Mouse (Mus musculus) hindbrain, embryonic 15.5 days (tissue): ENCODE results near the gene Sgk2. TPM values are rescaled to one million over a fixed set of nuclear protein-coding genes. Genes with fewer than 3 reads are reported as not detected.

ENCODE experiments used
- ATAC-seq: fragments of 200-750 bp; cut with Nextera tagmentation; 2 replicates; pipeline ENCODE4 v1.8.0; 2017; ENCODE audit warnings: low read depth, moderate number of reproducible peaks, moderate TSS enrichment; ENCODE audit not compliant: low FRiP score
- H3K27ac ChIP-seq: fragments of 300-500 bp; sonication (generic); replicated peaks from 2 replicates; pipeline ENCODE4 v1.5.1; 2015; ENCODE audit warnings: mild to moderate bottlenecking, inconsistent platforms
- H3K27me3 ChIP-seq: fragments of 300-500 bp; sonication (generic); 2 replicates; pipeline ENCODE4 v1.6.1; 2015; ENCODE audit warnings: control low read depth, inconsistent platforms
- H3K36me3 ChIP-seq: fragments of 300-500 bp; sonication (generic); 2 replicates; pipeline ENCODE4 v1.6.1; 2015; ENCODE audit warnings: control low read depth, inconsistent platforms
- H3K4me1 ChIP-seq: fragments of 300-500 bp; sonication (generic); replicated peaks from 2 replicates; pipeline ENCODE4 v1.6.1; 2015; ENCODE audit warnings: control low read depth, inconsistent platforms
- H3K4me2 ChIP-seq: fragments of 300-500 bp; sonication (generic); 2 replicates; pipeline ENCODE4 v1.6.1; 2015; ENCODE audit warnings: moderate library complexity, mild to moderate bottlenecking, inconsistent platforms
- H3K4me3 ChIP-seq: fragments of 300-500 bp; sonication (generic); 2 replicates; pipeline ENCODE4 v1.5.1; 2015; ENCODE audit warnings: mild to moderate bottlenecking, inconsistent platforms
- H3K9ac ChIP-seq: fragments of 300-500 bp; sonication (generic); 2 replicates; pipeline ENCODE4 v1.6.1; 2015; ENCODE audit warnings: inconsistent platforms
- H3K9me3 ChIP-seq: fragments of 300-500 bp; sonication (generic); 2 replicates; pipeline ENCODE4 v1.6.1; 2016; ENCODE audit warnings: control low read depth, inconsistent platforms
- WGBS: fragments of 180-500 bp; shearing (Covaris S2); methylation state at CpG from one replicate; pipeline ENCODE4 v1.1.7; 2015; 5-methylcytosine and 5-hydroxymethylcytosine counted together
- polyA plus RNA-seq: library from polyadenylated mRNA; unstranded; fragments of >200 nt; fragmentation: Nextera tagmentation; extraction: Ambion mirVana; gene quantifications from 2 replicates; pipeline ENCODE4 v1.2.1, GENCODE M21; 2015

The Sgk2 gene
- polyA plus RNA-seq, result 0.12 TPM in 1 of 2 replicates, not detected in the other

DNA sequence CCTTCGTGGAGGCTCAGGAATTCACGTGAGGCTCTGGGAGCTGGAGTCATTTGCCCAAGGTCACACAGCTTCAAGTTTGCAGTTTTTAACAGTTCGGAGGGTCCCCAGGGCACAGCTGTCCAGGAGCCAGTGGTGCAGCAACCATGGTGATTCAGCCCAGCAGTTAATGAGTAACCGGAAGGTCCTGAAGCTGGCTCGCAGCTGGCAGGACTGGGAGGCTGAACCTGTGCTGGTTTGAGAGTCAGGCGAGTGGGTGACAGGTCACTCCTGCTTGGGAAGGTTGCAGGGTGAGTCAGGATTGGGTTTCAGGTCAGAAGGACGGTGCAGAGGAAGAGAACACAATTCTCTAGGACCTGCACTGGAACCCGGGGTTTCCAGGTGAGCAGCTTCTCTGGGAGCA is at the start of gene Sgk2:
Sgk2 (plus strand) TSS at position 113 of the 400 bp plus-strand sequence.
- ATAC-seq, result no peak

DNA sequence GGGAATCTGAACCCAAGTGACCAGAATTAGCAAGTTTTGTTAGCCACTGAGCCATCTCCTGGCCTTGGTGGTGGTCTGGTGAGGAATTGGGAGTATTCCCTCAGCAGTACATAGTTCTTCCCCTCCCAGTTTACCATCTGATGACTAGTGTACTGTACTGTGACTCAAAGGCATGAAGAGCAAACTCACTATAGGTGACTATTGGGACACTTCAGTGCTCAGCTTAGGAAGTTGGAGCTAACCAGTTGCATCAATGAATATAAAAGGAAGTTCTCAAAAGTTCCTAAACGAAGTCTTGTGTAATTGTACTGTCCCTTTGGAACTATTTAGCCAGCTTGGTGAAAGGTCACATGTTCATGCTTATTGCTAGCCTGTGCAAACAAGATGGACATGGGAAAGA is 47.6 kb upstream of the Sgk2 start:
- WGBS, result 76% methylated on average over 1 of the region's 1 CpGs
- Histone ChIP-seq H3K4me3 (no peak overlapping the region), H3K9me3 (no peaks in the 10 kb centered on the region), H3K4me1 (peaks cover 17% of the 10 kb centered on the region), H3K27ac (no peak overlapping the region), H3K9ac (no peak overlapping the region), H3K27me3 (0 out of 2 replicates have a peak, but pooled peaks cover 4% of the 10 kb centered on the region), H3K36me3 (peaks cover 57% of the 10 kb centered on the region), H3K4me2 (no peak overlapping the region)
- ATAC-seq, result no peak

More for the DNA sequence above, at the start of gene Sgk2:
- no peaks in the 10 kb centered on the region for H3K36me3 ChIP-seq
- no peak within 1 kb of the TSS for H3K27ac ChIP-seq
- H3K9ac ChIP-seq, result no peak within 1 kb of the TSS
- H3K4me2 ChIP-seq, result no peak within 1 kb of the TSS
- 0 out of 2 replicates have a peak, but pooled peaks cover 3% of the 10 kb centered on the region for H3K4me1 ChIP-seq
- no peaks in the 10 kb centered on the region for H3K27me3 ChIP-seq
- H3K4me3 ChIP-seq, result no peak within 1 kb of the TSS
- WGBS, result 58% methylated on average over 8 of the region's 8 CpGs
- no peaks in the 10 kb centered on the region for H3K9me3 ChIP-seq

DNA sequence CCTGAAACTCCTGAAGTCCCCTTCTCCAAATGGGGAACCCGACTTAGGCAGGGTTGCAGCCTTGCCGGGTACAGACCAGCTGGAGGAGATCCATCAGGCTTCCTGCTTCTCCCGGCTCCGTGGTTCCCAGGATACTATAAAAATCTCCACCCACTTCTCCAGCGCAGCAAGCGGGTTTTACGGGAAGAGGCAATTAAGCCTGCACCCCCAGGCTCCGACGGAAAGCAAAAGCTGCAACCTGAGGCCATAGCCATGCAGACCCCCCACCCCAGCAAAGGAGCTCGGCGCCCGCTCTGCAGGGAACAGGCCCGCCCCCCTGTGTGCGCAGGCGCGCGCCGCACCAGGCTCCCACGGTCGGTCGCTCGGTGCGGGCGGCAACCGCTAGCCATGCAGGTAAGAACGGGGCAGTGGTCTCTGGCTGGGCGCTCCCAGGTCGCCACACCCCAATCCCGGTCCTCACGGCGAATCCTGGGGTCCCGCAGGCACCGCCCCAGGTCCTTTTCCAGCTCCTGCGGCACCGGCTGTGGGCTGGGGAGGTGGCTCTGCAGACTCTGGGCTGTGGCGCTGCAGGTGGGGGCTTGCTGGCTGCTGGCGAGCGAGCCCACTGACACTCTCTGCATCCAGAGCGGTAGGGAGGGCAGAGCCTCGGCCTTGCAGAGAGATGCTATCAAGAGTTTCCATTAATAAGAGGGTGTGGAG is 43.8 kb upstream of the Sgk2 start, which contains the start of gene L3mbtl1:
L3mbtl1 (plus strand) TSS at position 325 of the 699 bp plus-strand sequence.
- no peaks in the 10 kb centered on the region for H3K9me3 ChIP-seq
- peak within 1 kb of the TSS; percentile 75 for H3K9ac ChIP-seq
- peak within 1 kb of the TSS; percentile 80 for H3K27ac ChIP-seq
- H3K27me3 ChIP-seq, result 0 out of 2 replicates have a peak, but pooled peaks cover 4% of the 10 kb centered on the region
- H3K4me2 ChIP-seq, result peak within 1 kb of the TSS; percentile 88
- peak within 1 kb of the TSS; percentile 72 for H3K4me3 ChIP-seq
- under 1% methylated on average over 39 of the region's 40 CpGs for WGBS
- peak; percentile 87 for ATAC-seq
- peaks cover 17% of the 10 kb centered on the region for H3K4me1 ChIP-seq
- peaks cover 25% of the 10 kb centered on the region for H3K36me3 ChIP-seq

DNA sequence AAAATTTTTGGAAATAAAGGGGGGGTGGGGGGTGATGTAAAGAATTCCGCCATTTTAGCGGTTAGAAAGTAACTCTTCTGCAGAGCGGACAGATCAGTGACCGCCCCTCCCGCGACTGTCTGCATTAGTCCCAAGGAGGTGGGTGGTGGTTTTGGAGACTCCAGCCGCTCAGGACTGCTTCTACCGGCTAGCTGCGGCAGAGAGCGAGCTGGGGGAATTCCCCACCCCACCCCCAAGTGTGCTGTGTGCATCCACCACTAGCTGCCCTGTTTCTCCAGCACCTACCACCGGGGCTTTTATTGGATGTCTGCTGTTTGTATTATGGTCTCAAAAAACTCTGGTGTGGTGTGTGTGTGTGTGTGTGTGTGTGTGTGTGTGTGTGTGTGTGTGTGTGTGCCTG is 43.2 kb upstream of the Sgk2 start:
- WGBS, result 7% methylated on average over 11 of the region's 11 CpGs
- no peak overlapping the region for H3K27ac ChIP-seq
- ATAC-seq, result no peak
- peak overlapping the region; percentile 88 for H3K4me2 ChIP-seq
- H3K4me3 ChIP-seq, result peak overlapping the region; percentile 72
- 0 out of 2 replicates have a peak overlapping the region, but pooled peaks have one; percentile 75 for H3K9ac ChIP-seq
- no peaks in the 10 kb centered on the region for H3K9me3 ChIP-seq
- peaks cover 17% of the 10 kb centered on the region for H3K4me1 ChIP-seq
- 0 out of 2 replicates have a peak, but pooled peaks cover 4% of the 10 kb centered on the region for H3K27me3 ChIP-seq
- H3K36me3 ChIP-seq, result peaks cover 19% of the 10 kb centered on the region

DNA sequence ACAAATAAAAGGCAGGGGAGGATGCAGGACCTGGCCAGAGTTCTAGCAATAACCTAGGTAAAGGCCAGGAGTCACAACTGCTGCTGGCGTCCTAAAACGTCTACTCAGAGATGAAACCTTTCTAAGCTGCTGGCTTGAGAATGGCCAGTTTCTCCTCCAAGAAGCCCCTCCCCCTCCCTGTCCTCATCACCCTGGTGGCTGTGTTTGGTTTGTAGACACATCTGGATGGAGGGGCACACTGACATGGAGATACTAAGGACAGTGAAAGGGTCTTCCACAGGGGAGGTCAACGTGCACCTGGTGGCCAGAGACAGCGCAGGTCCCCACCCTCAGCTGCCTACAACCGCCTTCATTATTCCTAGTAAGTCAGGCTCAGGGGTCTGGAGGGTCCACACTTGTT is 40.2 kb upstream of the Sgk2 start:
- Histone ChIP-seq H3K27me3 (0 out of 2 replicates have a peak, but pooled peaks cover 4% of the 10 kb centered on the region), H3K9me3 (no peaks in the 10 kb centered on the region), H3K36me3 (no peaks in the 10 kb centered on the region), H3K9ac (no peak overlapping the region), H3K4me3 (no peak overlapping the region), H3K4me1 (peaks cover 17% of the 10 kb centered on the region), H3K27ac (no peak overlapping the region), H3K4me2 (no peak overlapping the region)
- no peak for ATAC-seq
- 85% methylated on average over 5 of the region's 5 CpGs for WGBS

DNA sequence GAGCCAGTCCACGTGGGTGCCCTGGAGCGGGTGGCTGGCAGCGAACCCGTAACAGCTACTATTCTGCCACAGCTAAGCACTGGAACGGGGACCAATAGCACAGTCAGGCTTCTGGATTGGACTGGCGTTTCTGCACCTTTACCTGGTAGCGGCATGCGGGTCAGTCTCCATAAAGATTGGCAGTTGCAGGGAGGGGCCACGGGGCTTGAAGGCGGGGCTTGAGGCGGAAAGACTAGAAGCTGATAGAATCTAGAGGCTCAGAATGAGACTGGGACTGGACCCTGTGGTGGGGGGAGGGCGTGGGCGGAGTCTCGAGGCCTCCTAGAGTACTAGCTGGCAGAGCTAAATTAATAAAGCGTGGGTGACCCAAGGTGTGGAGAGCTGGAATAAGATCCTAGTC is 39.4 kb upstream of the Sgk2 start:
- Histone ChIP-seq H3K4me3 (peak overlapping the region; percentile 24), H3K36me3 (no peaks in the 10 kb centered on the region), H3K4me1 (peaks cover 12% of the 10 kb centered on the region; the same call in 1 of the 2 replicates), H3K9me3 (no peaks in the 10 kb centered on the region), H3K27me3 (0 out of 2 replicates have a peak, but pooled peaks cover 4% of the 10 kb centered on the region), H3K4me2 (peak overlapping the region; percentile 49), H3K27ac (no peak overlapping the region), H3K9ac (no peak overlapping the region)
- ATAC-seq, result no peak
- WGBS, result 36% methylated on average over 15 of the region's 15 CpGs

DNA sequence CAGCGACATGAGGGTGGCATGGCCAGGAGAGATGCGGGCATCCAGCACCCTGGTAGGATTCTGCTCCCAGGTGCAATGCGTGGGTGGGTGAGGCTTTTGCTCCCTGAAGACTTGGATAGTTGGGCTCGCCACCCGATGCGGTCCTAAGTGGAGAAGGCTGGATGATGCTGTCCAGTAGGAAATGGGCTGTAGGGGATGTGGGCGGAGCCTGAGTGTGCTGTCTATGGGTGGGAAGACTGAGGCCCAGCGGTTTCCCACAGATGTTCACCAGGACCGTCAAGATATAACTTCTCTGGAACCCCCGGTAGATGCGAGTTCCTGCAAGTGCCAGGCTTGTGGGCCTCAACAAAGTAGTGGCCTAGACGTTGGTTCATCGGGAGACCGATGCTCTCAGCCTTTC is 38.9 kb upstream of the Sgk2 start:
- Histone ChIP-seq H3K4me3 (peak overlapping the region; percentile 24), H3K27ac (no peak overlapping the region), H3K4me2 (peak overlapping the region; percentile 49), H3K36me3 (no peaks in the 10 kb centered on the region), H3K9ac (no peak overlapping the region), H3K27me3 (0 out of 2 replicates have a peak, but pooled peaks cover 4% of the 10 kb centered on the region), H3K9me3 (no peaks in the 10 kb centered on the region), H3K4me1 (peaks cover 9% of the 10 kb centered on the region; the same call in 1 of the 2 replicates)
- 63% methylated on average over 14 of the region's 14 CpGs for WGBS
- ATAC-seq, result no peak

DNA sequence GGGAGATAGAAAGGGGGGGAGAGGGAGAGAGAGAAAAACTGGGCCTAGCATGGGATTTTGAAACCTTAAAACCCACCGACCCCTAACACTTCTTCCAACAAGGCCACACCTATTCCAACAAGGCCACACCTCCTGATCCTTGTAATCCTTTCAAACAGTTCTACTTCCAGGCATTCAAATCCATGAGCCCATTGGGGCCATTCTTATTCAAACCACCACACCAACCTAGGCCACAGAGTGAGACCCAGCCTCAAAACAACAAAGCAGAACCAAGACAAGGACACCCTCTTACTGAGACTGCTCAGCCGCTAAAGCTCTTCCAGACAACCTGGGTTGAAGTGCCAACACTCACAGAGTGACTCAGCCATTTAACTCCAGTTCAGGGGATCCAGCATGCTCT is 36.4 kb upstream of the Sgk2 start:
- WGBS, result 95% methylated on average over 2 of the region's 2 CpGs

DNA sequence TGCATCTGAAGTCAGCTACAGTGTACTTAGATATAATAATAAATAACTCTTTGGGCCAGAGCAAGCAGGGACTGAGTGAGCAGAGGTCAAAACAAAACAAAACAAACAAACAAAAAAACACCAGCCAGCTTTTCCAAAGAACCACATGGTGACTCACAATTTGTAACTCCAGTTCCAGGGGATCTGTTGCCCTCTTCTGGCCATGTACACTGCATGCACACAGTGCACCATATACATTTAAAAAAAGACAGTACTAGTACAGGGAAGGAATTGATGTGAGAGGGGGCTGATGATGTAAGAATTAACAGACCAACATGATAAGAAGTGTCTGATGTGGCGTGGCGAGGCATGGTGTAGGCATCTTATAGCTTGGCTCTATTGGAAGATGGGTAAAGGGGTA is 30.3 kb upstream of the Sgk2 start:
- Histone ChIP-seq H3K9ac (no peak overlapping the region), H3K27ac (no peak overlapping the region), H3K9me3 (no peaks in the 10 kb centered on the region), H3K4me3 (no peak overlapping the region), H3K36me3 (no peaks in the 10 kb centered on the region), H3K27me3 (no peaks in the 10 kb centered on the region), H3K4me2 (no peak overlapping the region), H3K4me1 (no peaks in the 10 kb centered on the region)
- ATAC-seq, result no peak
- 94% methylated on average over 2 of the region's 2 CpGs for WGBS

More for the DNA sequence above, 36.4 kb upstream of the Sgk2 start:
- H3K4me3 ChIP-seq, result no peak overlapping the region
- H3K9me3 ChIP-seq, result no peaks in the 10 kb centered on the region
- H3K36me3 ChIP-seq, result no peaks in the 10 kb centered on the region
- no peaks in the 10 kb centered on the region for H3K27me3 ChIP-seq
- H3K27ac ChIP-seq, result no peak overlapping the region
- ATAC-seq, result no peak
- H3K4me2 ChIP-seq, result no peak overlapping the region
- no peaks in the 10 kb centered on the region for H3K4me1 ChIP-seq
- no peak overlapping the region for H3K9ac ChIP-seq

DNA sequence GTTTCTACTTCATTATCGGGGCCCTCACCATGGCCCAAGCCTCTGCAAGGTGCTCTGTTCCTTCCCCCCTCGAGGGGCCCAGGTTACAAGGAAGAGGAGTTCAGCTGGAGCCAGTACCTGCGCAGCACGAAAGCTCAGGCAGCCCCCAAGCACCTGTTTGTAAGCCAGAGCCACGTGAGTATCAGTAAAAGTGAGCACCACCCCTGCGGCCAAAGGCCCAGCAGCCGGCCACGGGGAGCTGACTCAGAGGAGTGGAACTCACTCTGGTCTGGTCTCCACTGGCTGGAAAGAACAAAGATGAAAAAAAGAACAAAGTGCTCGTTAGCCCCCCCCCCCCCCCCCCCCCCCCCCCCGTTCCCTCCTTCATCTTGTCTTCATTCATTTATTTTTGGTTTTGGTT is 25.8 kb upstream of the Sgk2 start:
- Histone ChIP-seq H3K4me3 (no peak overlapping the region), H3K4me1 (no peaks in the 10 kb centered on the region), H3K36me3 (no peaks in the 10 kb centered on the region), H3K9ac (no peak overlapping the region), H3K27ac (no peak overlapping the region), H3K9me3 (no peaks in the 10 kb centered on the region), H3K4me2 (no peak overlapping the region), H3K27me3 (no peaks in the 10 kb centered on the region)
- ATAC-seq, result no peak
- WGBS, result 74% methylated on average over 9 of the region's 10 CpGs

DNA sequence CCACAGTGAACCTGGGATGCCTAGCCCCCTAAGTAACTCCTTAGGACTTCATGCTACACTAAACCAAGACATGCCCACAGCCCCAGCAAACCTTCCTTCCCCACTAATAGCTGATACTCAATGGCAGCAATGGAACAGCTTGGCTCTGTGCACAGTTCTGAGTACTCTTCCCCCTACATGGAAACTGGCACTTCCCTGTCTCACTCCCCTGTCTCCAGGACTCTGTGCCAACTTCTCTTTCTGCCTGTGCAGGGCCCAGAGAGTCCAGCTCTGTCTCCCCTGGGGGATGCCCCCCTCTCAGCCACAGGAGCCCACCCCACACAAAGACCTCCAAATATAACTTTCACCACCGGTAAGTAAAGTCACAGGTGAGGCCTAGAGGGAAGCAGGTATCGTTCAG is 20.4 kb upstream of the Sgk2 start:
- no peaks in the 10 kb centered on the region for H3K27me3 ChIP-seq
- H3K4me1 ChIP-seq, result no peaks in the 10 kb centered on the region
- H3K36me3 ChIP-seq, result no peaks in the 10 kb centered on the region
- H3K9ac ChIP-seq, result no peak overlapping the region
- no peaks in the 10 kb centered on the region for H3K9me3 ChIP-seq
- no peak for ATAC-seq
- no peak overlapping the region for H3K27ac ChIP-seq
- no peak overlapping the region for H3K4me3 ChIP-seq
- no peak overlapping the region for H3K4me2 ChIP-seq
- 85% methylated on average over 2 of the region's 2 CpGs for WGBS

DNA sequence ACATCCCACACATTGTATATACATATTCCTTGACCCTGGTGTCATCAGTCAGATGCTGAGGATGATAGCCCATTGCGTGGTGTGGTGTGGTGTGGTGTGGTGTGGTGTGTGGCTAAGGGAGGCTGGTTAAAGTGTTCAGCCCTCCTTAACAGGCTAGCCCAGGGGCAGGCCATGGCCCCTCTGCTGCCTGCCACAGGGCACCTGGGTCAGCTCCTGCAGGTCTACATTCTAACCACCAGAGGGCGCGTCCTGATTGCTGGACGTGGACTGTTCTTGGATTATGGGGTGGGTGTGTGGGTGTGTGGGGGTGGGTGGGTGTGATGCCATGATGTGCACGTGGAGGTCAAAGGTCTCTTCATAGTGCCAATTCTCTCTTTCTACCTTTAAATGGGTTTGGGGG is 18.8 kb upstream of the Sgk2 start:
- Histone ChIP-seq H3K4me3 (no peak overlapping the region), H3K4me2 (no peak overlapping the region), H3K27ac (no peak overlapping the region), H3K27me3 (no peaks in the 10 kb centered on the region), H3K9ac (no peak overlapping the region), H3K9me3 (no peaks in the 10 kb centered on the region), H3K36me3 (no peaks in the 10 kb centered on the region), H3K4me1 (peaks cover under 1% of the 10 kb centered on the region)
- WGBS, result 13% methylated on average over 5 of the region's 5 CpGs
- ATAC-seq, result no peak
